Mouse (Mus musculus) lung, postnatal 4 days (tissue): ENCODE measurements around the gene Ssu72.
"Not testable (repeated sequence)": the region's sequence is repeated elsewhere in the genome, so short reads cannot be mapped to it uniquely, and the experiment has no call there.

Experiments
- DNase-seq, 2 experiments: peaks; one replicate each; pipeline ENCODE4 v3.0.0; 2021

Ssu72 gene

DNA sequence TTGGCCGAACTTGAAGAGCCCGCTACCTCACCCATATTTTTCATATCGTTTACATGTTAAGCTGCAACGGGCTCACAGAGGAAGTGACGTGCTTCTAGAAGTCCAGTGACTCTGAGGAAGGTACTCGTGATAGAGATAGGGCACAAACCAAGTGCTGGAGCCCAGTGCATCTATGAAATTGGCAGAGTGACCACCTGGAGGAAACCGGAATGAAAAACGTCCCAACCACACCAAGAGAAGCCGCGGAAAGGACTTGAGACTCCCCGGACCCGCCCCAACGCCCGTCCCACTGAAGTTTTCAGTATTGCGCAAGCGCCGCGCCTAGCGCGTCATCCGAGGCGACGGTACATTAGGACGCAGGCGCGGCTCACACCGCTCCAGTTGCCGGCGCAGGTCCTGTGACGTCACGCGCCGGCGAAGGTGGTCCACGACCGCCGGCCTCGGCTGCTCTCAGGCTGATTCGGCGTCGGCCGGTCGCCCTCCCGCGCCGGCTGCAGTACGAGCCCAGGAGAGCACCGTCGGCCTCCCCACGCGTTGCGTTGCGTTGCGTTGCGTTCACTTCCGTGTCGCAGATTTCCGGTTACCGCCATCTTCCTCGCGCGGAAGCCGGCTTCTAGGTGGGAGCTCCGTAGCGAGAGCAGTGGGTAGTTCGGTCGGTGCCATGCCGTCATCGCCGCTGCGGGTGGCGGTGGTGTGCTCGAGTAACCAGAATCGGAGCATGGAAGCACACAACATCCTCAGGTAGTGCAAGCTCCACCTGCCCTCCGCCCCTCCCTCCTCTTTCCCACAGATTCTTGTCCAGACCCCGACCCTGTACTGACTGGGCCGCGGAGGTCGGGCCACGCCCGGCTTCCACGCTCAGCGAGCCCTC lies at the start of gene Ssu72:
Gene Ssu72 (plus strand): TSS at position 80 of the 871 bp plus-strand sequence.
- DNase-seq, result peak; percentile 95 to 96

GRCm38 (mm10) chr4:155656214-155656751 lies 48.3 kb upstream of the Ssu72 start:
- DNase-seq, result no peak

GRCm38 (mm10) chr4:155658961-155659360 lies 45.6 kb upstream of the Ssu72 start:
- no peak for DNase-seq

DNA sequence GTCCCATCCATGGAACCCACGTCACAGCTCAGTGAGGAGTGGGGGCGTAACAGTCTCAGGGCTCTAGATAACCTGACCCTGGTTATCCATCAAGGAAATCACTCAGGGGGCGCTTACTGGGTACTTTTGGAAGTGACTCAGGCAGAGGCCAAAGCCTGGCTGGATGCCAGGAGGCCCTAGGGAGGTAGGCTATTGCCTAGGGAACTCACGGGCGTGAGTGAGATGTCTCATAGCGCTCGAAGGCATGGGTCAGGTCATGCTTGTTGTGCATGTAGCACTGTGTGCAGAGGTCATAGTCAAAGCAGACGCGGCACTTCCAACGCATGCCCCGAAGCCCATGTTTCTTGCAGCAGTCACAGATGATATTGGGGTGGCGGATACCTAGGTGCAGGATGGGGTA lies 44.0 kb upstream of the Ssu72 start:
- no peak for DNase-seq

GRCm38 (mm10) chr4:155666903-155667302 lies 37.7 kb upstream of the Ssu72 start:
- DNase-seq, result no peak

DNA sequence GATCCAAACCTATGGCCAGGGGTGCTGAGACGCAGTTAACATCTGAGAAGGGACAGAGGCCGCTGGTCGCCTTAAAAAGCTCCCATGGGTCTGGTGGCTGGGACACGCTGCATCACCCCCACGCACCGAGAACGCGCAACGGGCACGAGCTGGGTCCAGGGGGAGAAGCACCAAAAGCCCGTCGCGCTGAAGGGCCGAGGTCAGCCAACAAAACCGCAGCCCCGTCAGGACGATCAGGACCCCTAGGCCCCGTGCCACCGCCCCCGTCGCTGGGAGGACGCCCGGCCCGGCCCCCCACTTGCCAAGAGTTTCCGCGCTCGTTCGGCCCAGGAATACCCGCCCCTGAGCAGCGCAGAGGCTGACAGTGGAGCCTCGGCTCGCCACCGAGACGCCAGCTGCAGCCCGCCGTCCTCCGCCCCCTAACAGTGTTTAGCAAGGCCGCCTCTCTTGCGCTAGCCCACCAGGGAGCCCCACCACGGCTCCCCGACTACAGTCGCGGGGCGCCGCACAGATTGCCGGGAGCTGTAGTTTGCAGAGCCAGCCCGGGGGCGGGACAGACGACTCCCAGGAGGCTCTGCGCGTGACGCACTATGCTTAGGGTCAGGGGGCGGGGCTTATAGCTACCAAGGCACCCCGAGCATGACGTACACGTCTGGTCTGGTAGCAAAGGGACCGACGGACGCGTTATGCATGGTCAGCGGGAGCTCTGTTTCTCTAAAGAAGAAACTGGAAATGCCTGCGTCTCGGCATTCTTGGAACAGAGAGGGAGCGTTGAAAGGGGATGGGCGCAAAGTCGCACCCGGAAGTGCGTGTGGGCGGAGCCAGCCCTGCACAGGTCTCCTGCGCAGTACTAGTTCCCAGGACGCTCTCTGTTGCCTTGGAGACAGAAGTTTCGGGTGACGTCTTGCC lies 35.7 kb upstream of the Ssu72 start, which contains the start of gene Mib2:
Gene Mib2 (minus strand): TSS at position 510 of the 909 bp plus-strand sequence.
- peak; percentile 97 for DNase-seq

- no peak for DNase-seq
Observed at GRCm38 (mm10) chr4:155669598-155670075, 35.0 kb upstream of the Ssu72 start.

GRCm38 (mm10) chr4:155670236-155670635 lies 34.4 kb upstream of the Ssu72 start:
- not testable (repeated sequence) for DNase-seq

GRCm38 (mm10) chr4:155672082-155672481 lies 32.5 kb upstream of the Ssu72 start:
- DNase-seq, result no peak

DNA sequence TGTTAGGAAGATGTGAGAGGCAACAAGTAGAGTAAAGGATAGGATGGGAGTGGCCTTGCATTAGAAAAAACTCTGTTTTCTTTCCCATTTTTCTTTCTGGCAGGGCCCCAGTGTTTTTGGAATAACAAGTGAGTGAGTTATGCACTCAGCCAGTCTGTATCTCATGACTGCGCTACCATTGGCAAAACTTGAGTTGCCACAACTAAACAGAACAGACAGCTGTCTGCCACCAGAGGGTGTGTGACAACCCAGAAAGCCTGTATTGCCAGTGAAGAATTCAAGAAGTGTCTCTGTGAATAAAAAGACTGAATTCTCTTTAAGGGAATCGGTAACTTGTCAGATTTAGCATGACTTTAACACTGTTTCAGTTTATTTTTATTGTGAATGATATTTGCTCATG lies 28.6 kb upstream of the Ssu72 start:
- peak; percentile 24 to 47 for DNase-seq

DNA sequence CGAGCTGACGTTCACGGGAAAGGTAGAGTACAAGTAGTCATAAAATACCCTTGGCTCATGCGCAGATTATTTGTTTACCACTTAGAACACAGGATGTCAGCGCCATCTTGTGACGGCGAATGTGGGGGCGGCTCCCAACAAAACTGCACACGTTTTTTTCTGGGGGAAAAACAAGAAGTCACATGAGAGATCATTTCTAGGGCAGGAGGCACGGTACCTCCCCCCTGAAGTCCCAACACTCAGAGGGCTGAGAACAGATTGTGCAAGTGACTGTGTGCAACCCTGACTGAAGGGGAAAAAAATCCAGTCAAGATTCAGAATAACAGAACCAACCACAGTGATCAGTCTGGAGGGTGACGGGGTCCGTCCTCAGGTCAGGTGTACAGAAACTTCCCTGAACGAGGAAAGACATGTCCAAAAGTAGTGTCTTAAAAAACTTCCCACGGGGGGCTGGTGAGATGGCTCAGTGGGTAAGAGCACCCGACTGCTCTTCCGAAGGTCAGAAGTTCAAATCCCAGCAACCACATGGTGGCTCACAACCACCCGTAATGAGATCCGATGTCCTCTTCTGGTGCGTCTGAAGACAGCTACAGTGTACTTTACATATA lies 20.8 kb upstream of the Ssu72 start:
- DNase-seq, result not testable (repeated sequence)

GRCm38 (mm10) chr4:155687764-155688163 lies 16.8 kb upstream of the Ssu72 start:
- DNase-seq, result not testable (repeated sequence)

DNA sequence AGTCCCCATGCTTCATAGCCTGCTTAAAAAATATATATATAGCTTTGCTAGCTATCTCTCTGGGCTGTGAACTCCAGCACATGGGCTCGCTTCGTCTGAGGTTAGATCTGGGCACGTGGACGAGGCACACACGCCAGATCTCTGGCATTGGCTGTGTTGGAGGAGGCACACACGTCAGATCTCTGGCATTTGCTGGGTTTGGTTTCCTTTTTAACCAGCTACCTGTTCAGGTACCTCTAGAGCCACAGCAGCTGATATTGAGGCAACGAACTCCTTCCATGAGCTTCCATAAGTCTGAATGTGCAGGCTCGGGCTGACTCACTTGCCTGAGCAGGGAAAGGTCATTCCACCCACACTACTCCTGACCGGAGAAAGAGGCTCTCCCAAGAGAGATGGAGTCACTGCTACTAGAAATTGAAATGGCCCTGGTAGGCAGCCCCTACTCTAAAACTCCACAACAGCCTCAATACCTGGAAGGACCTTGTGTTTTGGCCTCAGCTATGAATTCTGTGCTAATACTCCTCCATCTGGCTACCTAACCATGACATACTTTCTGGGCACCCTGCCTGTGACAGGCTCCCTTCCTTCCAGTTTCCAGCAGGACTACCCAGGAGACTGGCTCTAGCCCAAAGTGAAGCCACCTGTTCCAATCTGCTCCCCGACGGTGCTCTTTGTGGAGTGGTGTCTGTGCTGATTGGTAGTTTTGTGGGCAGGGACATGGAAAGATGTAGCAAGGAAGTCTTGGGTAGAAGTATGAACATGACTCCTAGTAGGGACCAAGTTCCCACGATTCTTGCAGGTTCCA lies 13.8 kb upstream of the Ssu72 start:
- DNase-seq, result no peak

GRCm38 (mm10) chr4:155692421-155692820 lies 12.2 kb upstream of the Ssu72 start:
- DNase-seq, result no peak

DNA sequence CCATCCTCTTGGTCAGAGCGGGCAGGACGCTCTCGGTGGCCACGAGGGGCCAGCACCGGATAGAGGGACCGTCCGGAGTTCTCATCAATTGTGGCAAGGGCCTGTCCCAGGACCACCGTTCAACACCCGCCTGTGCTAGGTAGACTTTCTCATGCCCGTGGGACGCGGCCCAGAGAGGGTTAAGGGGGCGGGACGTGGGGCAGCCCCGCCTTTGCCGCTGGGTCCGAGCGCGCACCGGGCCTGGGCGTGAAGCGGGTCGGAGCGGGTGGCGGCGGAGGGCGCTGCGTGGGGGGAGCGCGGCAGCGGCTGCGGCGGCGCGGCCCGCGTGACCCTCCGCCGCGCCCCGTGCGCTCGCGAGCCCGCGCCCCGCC lies 10.5 kb upstream of the Ssu72 start, which contains the start of gene Fndc10:
Gene Fndc10 (plus strand): TSS at position 232 of the 371 bp plus-strand sequence.
- DNase-seq, result peak; percentile 66 to 71

- peak; percentile 75 to 81 for DNase-seq
Observed at GRCm38 (mm10) chr4:155694482-155695401, 9.9 kb upstream of the Ssu72 start.

DNA sequence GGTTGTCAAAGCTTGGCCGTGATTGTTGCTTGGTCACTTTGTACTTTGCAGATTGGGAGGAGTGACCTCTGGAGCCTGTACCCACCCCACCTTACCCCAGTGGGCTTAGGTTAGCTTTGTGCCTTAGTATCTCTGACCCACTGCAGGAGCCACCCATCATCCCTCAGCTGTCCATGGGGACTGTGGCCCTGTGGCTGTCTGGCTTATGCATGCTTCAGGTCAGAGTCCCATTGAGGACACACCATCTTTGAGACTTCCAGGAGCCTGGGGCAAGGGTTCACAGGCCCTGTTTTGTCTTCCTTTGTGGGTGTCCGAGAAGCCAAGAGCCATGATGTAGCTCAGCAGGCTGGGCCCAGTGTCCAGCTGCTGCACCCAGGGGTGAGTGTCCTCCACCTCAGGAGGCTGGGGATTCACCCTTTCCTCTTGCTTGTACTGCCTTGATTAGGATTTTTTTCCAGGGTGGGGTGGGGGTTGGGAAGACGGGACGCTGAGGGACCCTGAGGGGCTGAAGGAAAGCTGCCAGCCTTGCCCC lies 9.0 kb upstream of the Ssu72 start:
- no peak for DNase-seq

DNA sequence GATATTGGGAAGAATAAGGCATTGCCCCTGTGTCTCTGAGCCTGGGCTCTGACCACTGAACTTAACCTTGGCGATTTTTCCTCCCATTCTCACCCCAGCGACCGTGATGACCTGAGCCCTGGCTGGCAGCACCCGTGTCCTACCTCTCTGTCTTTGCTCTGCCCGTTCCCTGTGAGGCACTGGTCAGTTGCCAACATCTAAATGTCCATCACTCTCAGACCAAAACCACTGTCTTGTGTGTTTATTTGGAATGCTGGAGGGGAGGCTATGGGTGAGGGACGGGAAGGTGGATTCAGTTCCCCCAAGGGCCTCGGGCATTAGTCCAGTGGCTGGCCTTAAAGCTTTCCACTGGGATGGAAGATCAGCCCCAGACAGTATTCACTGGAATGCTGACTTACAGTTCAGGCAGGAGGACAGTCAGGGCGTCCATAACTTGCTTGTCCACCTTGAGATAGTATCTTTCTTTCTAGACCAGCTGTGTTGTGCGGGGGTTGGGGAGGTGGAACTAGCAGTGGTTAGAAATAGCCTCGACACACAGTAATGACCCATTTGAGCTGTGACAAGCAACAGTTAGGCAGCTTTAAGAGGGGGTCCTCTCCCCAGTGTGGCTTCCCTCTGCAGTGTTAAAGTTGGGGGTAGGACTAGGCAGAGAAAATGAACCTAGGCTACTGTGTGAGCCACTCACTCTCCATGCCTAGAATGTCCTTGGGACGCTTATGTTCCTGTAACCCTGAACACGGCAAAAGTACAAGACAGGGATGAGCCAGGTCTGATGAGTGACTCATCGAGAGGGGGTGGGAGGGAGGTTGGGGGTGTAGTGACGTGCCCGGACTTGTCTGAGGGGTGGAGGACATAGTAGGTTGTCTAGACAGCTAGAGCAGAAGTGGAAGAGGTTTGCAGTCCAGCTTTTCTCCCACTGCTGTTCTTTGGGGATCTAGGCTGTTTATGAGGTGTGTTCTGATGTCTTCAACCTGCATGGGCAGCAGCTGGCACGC lies 8.0 kb upstream of the Ssu72 start:
- no peak for DNase-seq

DNA sequence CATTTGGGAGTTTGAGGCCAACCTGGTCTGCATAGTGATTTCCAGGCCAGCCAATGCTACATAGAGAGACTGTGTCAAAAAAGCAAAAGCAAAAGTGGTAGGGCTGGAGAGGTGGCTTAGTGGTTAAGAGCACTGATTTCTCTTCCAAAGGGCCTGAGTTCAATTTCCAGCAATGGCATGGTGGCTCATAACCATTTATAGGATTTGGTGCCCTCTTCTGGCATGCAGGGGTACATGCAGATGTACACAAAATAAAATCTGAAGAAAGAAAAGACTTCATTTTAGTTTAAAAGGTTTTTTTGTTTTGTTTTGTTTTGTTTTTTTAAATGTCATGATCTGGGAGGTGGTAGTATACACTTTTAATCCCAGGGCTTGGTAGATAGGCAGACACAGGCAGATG lies 4.2 kb upstream of the Ssu72 start:
- DNase-seq, result no peak
